Mouse (Mus musculus): ENCODE measurements at regions not wholly inside any gene's neighbourhood (a gene's known extent, or its start where the extent isn't known, plus 50 kb on each side); places are given as distances from the start of the nearest gene placed in this dataset.
A peak's percentile ranks its signal among the peaks of the same experiment; 100 is the strongest.

GRCm38 (mm10) chr6:52105031-52105593 is 53.0 kb downstream of the Hoxa1 start:
- DNase-seq = no peak

- peak in 1 of 2 experiments; percentile 36 for DNase-seq
Observed at GRCm38 (mm10) chr6:52104141-52104540, 54.0 kb downstream of the Hoxa1 start.

- peak; percentile 78 to 92 for DNase-seq
Observed at GRCm38 (mm10) chr6:52103661-52104060, 54.5 kb downstream of the Hoxa1 start.

- DNase-seq = peak; percentile 23 to 63
Observed at GRCm38 (mm10) chr6:52102699-52103098, 55.4 kb downstream of the Hoxa1 start.

- no peak for DNase-seq
Observed at GRCm38 (mm10) chr6:52102179-52102578, 55.9 kb downstream of the Hoxa1 start.

GRCm38 (mm10) chr6:52101209-52101608 is 56.9 kb downstream of the Hoxa1 start:
- DNase-seq = no peak

GRCm38 (mm10) chr6:52098851-52099250 is 59.3 kb downstream of the Hoxa1 start:
- DNase-seq = peak; percentile 47 to 62

- DNase-seq = peak; percentile 28 to 51
Observed at GRCm38 (mm10) chr6:52095575-52095974, 62.5 kb downstream of the Hoxa1 start.

GRCm38 (mm10) chr6:52091445-52091844 is 66.7 kb downstream of the Hoxa1 start:
- no peak for DNase-seq

GRCm38 (mm10) chr6:52085932-52086643 is 72.0 kb downstream of the Hoxa1 start:
- peak; percentile 50 to 73 for DNase-seq

GRCm38 (mm10) chr6:52084622-52085021 is 72.3 kb upstream of the Skap2 start:
- no peak for DNase-seq

- no peak for DNase-seq
Observed at GRCm38 (mm10) chr6:52079501-52079900, 67.2 kb upstream of the Skap2 start.

- no peak for DNase-seq
Observed at GRCm38 (mm10) chr6:52078530-52079340, 66.4 kb upstream of the Skap2 start.

GRCm38 (mm10) chr6:52076179-52076932 is 64.0 kb upstream of the Skap2 start:
- peak in 1 of 2 experiments; percentile 44 for DNase-seq

- DNase-seq = no peak
Observed at GRCm38 (mm10) chr6:52074904-52075303, 62.6 kb upstream of the Skap2 start.

- DNase-seq = no peak
Observed at GRCm38 (mm10) chr6:52067151-52067550, 54.8 kb upstream of the Skap2 start.

GRCm38 (mm10) chr6:52065652-52066051 is 53.3 kb upstream of the Skap2 start:
- no peak for DNase-seq

- peak in 1 of 2 experiments; percentile 52 for DNase-seq
Observed at GRCm38 (mm10) chr6:52064176-52065015, 52.0 kb upstream of the Skap2 start.

Data from kidney, postnatal 25 days (tissue).